Mouse (Mus musculus) central nervous system, embryonic 14 days (tissue): Measurements from ENCODE around the gene Xkr7. TPM values are rescaled to one million over a fixed set of nuclear protein-coding genes. Genes with fewer than 3 reads are reported as not detected.

Experiments
- polyA plus RNA-seq: library from polyadenylated mRNA; depleted of rRNA; stranded (reverse); fragments of >200 nt; gene quantifications from 2 replicates; pipeline ENCODE4 v1.2.3, GENCODE M21; 2012; rRNA removed

Gene Xkr7
- 9.0 and 10.0 TPM in 2 replicates for polyA plus RNA-seq

DNA sequence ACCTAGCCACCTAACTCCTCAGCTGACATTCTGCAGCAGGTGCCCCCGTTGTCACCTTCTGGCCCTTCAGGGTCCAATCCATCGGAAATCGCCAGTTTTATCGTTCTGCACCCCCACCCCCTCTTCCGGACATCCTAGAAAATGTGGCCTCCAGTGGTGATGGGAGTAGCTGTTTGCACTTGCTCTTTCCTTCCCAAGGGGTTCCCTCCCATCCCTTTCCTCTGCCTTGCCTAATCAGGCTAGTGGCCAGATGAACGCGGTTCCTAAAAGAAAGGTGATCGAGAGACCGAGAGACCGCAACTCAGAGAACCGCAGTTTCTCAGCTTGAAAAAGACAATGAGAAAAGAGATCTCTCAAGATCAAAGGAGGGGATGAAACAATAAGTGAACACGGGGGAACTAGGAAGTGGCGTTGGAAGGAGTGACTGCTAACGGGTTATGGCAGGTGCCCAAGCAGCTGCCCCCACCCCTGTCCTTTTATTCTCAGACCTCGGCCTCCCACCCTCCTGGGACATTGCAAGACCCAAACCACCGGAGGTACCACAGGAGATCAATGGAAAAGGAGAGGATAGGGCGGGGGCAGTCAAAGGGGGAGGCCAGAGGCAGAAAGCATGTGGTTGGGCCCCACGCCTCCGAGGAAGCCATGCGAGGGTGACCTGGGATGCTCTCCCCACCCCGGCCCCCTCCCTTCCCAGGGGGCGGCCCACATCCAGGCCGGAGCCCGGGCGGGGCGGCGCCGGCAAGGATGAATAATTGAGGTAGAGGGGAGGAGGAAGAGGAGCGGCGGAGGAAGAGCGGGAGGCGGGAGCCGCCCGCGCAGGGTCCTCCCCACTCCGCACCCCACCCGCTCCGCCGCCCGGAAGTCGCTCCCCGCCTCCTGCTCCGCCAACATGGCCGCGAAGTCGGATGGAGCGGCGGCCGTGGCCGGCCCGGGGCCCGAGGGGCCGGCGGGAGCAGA lies at the start of gene Xkr7:
Xkr7 (plus strand) TSS at position 727 of the 957 bp plus-strand sequence.

DNA sequence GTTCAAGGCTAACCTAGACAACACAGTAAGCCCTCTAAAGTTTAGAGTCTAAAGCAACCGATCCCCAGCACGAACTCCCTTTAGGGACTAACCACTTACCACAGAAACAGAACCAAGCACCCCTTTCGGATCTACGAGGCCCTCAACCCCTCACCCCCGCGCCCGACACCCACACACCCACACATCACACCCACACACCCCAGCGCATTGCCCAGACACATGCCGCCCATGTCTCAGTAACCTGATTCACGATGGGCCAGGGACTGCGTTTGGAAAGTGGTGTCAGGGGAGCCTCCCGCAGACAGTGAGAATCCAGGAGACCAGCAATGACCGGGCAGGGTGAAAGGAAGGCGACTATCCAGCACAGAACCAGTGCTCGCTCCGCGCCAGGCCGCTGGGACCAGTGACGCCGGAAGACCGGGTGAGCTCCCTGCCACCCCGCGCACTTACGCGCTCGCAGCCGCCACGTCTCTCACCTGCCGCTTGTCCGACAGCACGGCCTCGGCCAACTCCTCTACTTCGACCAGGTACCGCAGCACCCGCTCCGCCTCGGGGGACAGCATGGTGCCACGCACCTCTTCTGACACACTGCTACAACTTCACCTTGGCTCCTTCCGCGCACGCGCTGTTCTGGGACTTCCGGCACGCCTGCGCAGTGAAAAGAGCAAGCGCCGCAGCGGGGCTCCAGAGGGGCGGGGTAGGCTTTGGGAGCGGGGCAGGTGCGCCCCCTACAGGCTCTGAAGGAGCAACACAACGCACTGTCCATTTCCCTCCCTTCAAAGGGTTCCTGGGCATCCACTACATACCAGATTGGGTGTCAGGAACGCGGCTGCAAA lies 16.7 kb upstream of the Xkr7 start, which contains the start of gene Pdrg1:
Pdrg1 (minus strand) TSS at position 670 of the 836 bp plus-strand sequence.

DNA sequence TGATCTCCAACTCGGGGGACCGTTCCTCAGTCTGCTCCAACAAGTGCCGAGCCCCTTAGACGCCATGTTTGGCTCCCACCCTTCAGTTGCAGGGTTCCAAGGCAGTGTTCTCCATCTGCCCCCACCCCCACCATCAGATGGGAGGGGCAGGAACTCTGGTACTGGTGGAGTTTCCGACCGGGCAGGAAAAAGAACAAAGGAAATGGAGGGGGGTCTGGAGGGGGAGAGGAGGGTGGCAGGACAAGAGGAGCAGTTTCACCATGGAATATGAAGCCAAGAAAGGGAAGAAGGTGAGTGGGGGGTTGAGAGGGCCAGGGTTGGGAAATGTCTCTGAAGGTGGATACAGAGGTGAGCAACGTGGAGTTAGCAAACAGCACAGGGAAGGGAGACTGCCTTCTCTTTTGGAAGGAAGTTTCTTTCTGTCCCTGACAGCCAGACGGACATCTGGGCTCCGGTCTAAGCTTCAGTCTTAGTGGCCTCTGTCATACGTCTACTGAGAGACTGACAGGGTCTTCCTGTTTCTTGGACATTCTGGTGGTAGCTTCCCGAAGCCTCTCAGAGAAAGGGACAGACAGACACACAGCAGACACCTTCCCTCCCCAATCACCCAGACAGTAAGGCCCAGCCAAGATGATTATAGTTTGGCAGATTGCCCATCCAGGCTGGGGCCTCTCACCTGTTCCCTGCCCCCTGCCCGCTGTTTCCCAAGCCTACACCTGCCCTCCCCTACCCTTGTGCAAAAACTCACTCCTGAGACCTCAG lies 34.3 kb downstream of the Xkr7 start, which contains the start of gene Ccm2l:
Ccm2l (plus strand) TSS at position 209 of the 762 bp plus-strand sequence.

Other genes starting within 250 kb of the Xkr7 start
- gene Bcl2l1, start 200.1 kb upstream of the Xkr7 start, polyA plus RNA-seq = 93.5 and 103 TPM in 2 replicates
- 31.7 and 43.4 TPM in 2 replicates for gene Tpx2, start 183.9 kb upstream of the Xkr7 start, polyA plus RNA-seq
- gene Mylk2, start 120.5 kb upstream of the Xkr7 start, polyA plus RNA-seq = 0.13 TPM in 1 of 2 replicates, not detected in the other
- 3.0 and 3.1 TPM in 2 replicates for gene Foxs1, start 98.6 kb upstream of the Xkr7 start, polyA plus RNA-seq
- 19.2 and 19.9 TPM in 2 replicates for gene Dusp15, start 80.2 kb upstream of the Xkr7 start, polyA plus RNA-seq
- gene Ttll9, start 69.4 kb upstream of the Xkr7 start, polyA plus RNA-seq = 4.9 and 5.0 TPM in 2 replicates
- 134 and 148 TPM in 2 replicates for gene Pdrg1, start 16.4 kb upstream of the Xkr7 start, polyA plus RNA-seq
- gene Ccm2l, start 34.1 kb downstream of the Xkr7 start, polyA plus RNA-seq = 8.8 and 9.1 TPM in 2 replicates
- 2.2 and 3.8 TPM in 2 replicates for gene Hck, start 76.6 kb downstream of the Xkr7 start, polyA plus RNA-seq
- 56.4 and 64.6 TPM in 2 replicates for gene Tm9sf4, start 129.5 kb downstream of the Xkr7 start, polyA plus RNA-seq
- gene Tspyl3, start 193.6 kb downstream of the Xkr7 start, polyA plus RNA-seq = 22.8 and 24.6 TPM in 2 replicates
- 12.5 and 12.6 TPM in 2 replicates for gene Plagl2, start 209.6 kb downstream of the Xkr7 start, polyA plus RNA-seq
- gene Pofut1, start 209.7 kb downstream of the Xkr7 start, polyA plus RNA-seq = 21.9 and 22.8 TPM in 2 replicates